Mouse (Mus musculus) forebrain, embryonic 12.5 days (tissue): Measurements from ENCODE around the gene Carhsp1. TPM values are rescaled to one million over a fixed set of nuclear protein-coding genes. Genes with fewer than 3 reads are reported as not detected.
A peak's percentile ranks its signal among the peaks of the same experiment; 100 is the strongest.

Source experiments
- ATAC-seq: fragments of 200-750 bp; cut with Nextera tagmentation; 2 replicates; pipeline ENCODE4 v1.8.0; 2017; ENCODE audit warnings: moderate TSS enrichment; ENCODE audit not compliant: low FRiP score
- H3K27ac ChIP-seq: fragments of 300-500 bp; sonication (generic); 2 replicates; pipeline ENCODE4 v1.5.1; 2016; ENCODE audit warnings: mild to moderate bottlenecking
- H3K27me3 ChIP-seq: fragments of 300-500 bp; sonication (generic); 2 replicates; pipeline ENCODE4 v1.6.1; 2016; ENCODE audit warnings: mild to moderate bottlenecking
- H3K36me3 ChIP-seq: fragments of 300-500 bp; sonication (generic); replicated peaks from 2 replicates; pipeline ENCODE4 v1.6.1; 2016; ENCODE audit warnings: mild to moderate bottlenecking
- H3K4me1 ChIP-seq: fragments of 300-500 bp; sonication (generic); 2 replicates; pipeline ENCODE4 v1.6.1; 2016
- H3K4me2 ChIP-seq: fragments of 300-500 bp; sonication (generic); 2 replicates; pipeline ENCODE4 v1.6.1; 2016; ENCODE audit warnings: mild to moderate bottlenecking, moderate library complexity
- H3K4me3 ChIP-seq: fragments of 300-500 bp; sonication (generic); replicated peaks from 2 replicates; pipeline ENCODE4 v1.5.1; 2016; ENCODE audit warnings: mild to moderate bottlenecking
- H3K9ac ChIP-seq: fragments of 300-500 bp; sonication (generic); 2 replicates; pipeline ENCODE4 v1.6.1; 2016; ENCODE audit warnings: mild to moderate bottlenecking
- H3K9me3 ChIP-seq: fragments of 300-500 bp; sonication (generic); 2 replicates; pipeline ENCODE4 v1.6.1; 2016
- WGBS: fragments of 180-500 bp; shearing (Covaris S2); methylation state at CpG from one replicate; pipeline ENCODE4 v1.1.7; 2016; 5-methylcytosine and 5-hydroxymethylcytosine counted together
- polyA plus RNA-seq: library from polyadenylated mRNA; unstranded; fragments of >200 nt; fragmentation: Nextera tagmentation; extraction: Ambion mirVana; gene quantifications from 2 replicates; pipeline ENCODE4 v1.2.1, GENCODE M21; 2016

Gene Carhsp1
- polyA plus RNA-seq: 191 and 210 TPM in 2 replicates

- Histone ChIP-seq H3K27me3 (peaks cover 14% of the 10 kb centered on the region), H3K4me2 (peak within 1 kb of the TSS; percentile 82), H3K27ac (peak within 1 kb of the TSS; percentile 78), H3K9ac (peak within 1 kb of the TSS; percentile 80), H3K4me1 (peaks cover 44% of the 10 kb centered on the region), H3K4me3 (peak within 1 kb of the TSS; percentile 69), H3K9me3 (no peaks in the 10 kb centered on the region), H3K36me3 (0 out of 2 replicates have a peak, but pooled peaks cover 5% of the 10 kb centered on the region)
- WGBS: under 1% methylated on average over 65 of the region's 67 CpGs
- ATAC-seq: peak; percentile 93
Observed at GRCm38 (mm10) chr16:8671551-8672349, at the start of gene Carhsp1. Gene Carhsp1, minus strand, starts transcription at chr16:8672155.

- ATAC-seq: no peak
- Histone ChIP-seq H3K9ac (no peak overlapping the region), H3K27ac (no peak overlapping the region), H3K4me1 (peaks cover 8% of the 10 kb centered on the region), H3K4me3 (no peak overlapping the region), H3K4me2 (no peak overlapping the region), H3K27me3 (no peaks in the 10 kb centered on the region), H3K9me3 (no peaks in the 10 kb centered on the region), H3K36me3 (peaks cover 10% of the 10 kb centered on the region)
- WGBS: 95% methylated on average over 4 of the region's 4 CpGs
Observed at GRCm38 (mm10) chr16:8720447-8720846, 48.5 kb upstream of the Carhsp1 start.

- Histone ChIP-seq H3K9me3 (no peaks in the 10 kb centered on the region), H3K27ac (no peak overlapping the region), H3K27me3 (no peaks in the 10 kb centered on the region), H3K4me3 (no peak overlapping the region), H3K4me1 (peaks cover 8% of the 10 kb centered on the region), H3K9ac (no peak overlapping the region), H3K36me3 (peaks cover 30% of the 10 kb centered on the region), H3K4me2 (no peak overlapping the region)
- WGBS: 93% methylated on average over 10 of the region's 10 CpGs
- ATAC-seq: no peak
Observed at GRCm38 (mm10) chr16:8717744-8718143, 45.8 kb upstream of the Carhsp1 start.

- H3K4me2 ChIP-seq: no peak overlapping the region
- WGBS: 80% methylated on average over 6 of the region's 6 CpGs
- H3K4me3 ChIP-seq: no peak overlapping the region
- peaks cover 44% of the 10 kb centered on the region for H3K36me3 ChIP-seq
- no peak for ATAC-seq
- no peaks in the 10 kb centered on the region for H3K27me3 ChIP-seq
- H3K4me1 ChIP-seq: peaks cover 8% of the 10 kb centered on the region
- H3K9me3 ChIP-seq: no peaks in the 10 kb centered on the region
- H3K27ac ChIP-seq: no peak overlapping the region
- no peak overlapping the region for H3K9ac ChIP-seq
Observed at GRCm38 (mm10) chr16:8716300-8716699, 44.3 kb upstream of the Carhsp1 start.

GRCm38 (mm10) chr16:8715513-8716080 lies 43.6 kb upstream of the Carhsp1 start:
- H3K9ac ChIP-seq: no peak overlapping the region
- H3K9me3 ChIP-seq: no peaks in the 10 kb centered on the region
- peaks cover 8% of the 10 kb centered on the region for H3K4me1 ChIP-seq
- peaks cover 51% of the 10 kb centered on the region for H3K36me3 ChIP-seq
- no peak overlapping the region for H3K27ac ChIP-seq
- no peak overlapping the region for H3K4me3 ChIP-seq
- no peak for ATAC-seq
- no peak overlapping the region for H3K4me2 ChIP-seq
- 83% methylated on average over 10 of the region's 10 CpGs for WGBS
- no peaks in the 10 kb centered on the region for H3K27me3 ChIP-seq

- WGBS: 87% methylated on average over 5 of the region's 5 CpGs
- Histone ChIP-seq H3K9ac (no peak overlapping the region), H3K4me3 (no peak overlapping the region), H3K4me2 (no peak overlapping the region), H3K27me3 (no peaks in the 10 kb centered on the region), H3K4me1 (peaks cover 8% of the 10 kb centered on the region), H3K27ac (no peak overlapping the region), H3K9me3 (no peaks in the 10 kb centered on the region), H3K36me3 (peaks cover 59% of the 10 kb centered on the region)
- ATAC-seq: no peak
Observed at GRCm38 (mm10) chr16:8714851-8715250, 42.9 kb upstream of the Carhsp1 start.

- Histone ChIP-seq H3K4me1 (no peaks in the 10 kb centered on the region), H3K9me3 (no peaks in the 10 kb centered on the region), H3K27me3 (no peaks in the 10 kb centered on the region), H3K36me3 (peaks cover 87% of the 10 kb centered on the region), H3K4me3 (no peak overlapping the region), H3K4me2 (no peak overlapping the region), H3K27ac (no peak overlapping the region), H3K9ac (no peak overlapping the region)
- no peak for ATAC-seq
- WGBS: 78% methylated on average over 9 of the region's 9 CpGs
Observed at GRCm38 (mm10) chr16:8711998-8712397, 40.0 kb upstream of the Carhsp1 start.

- peaks cover 91% of the 10 kb centered on the region for H3K36me3 ChIP-seq
- WGBS: 91% methylated on average over 3 of the region's 3 CpGs
Observed at GRCm38 (mm10) chr16:8700586-8700985, 28.6 kb upstream of the Carhsp1 start.

GRCm38 (mm10) chr16:8699556-8699955 lies 27.6 kb upstream of the Carhsp1 start:
- no peaks in the 10 kb centered on the region for H3K27me3 ChIP-seq
- no peaks in the 10 kb centered on the region for H3K9me3 ChIP-seq
- no peak for ATAC-seq
- peaks cover 94% of the 10 kb centered on the region for H3K36me3 ChIP-seq
- WGBS: 91% methylated on average over 8 of the region's 8 CpGs
- H3K4me3 ChIP-seq: no peak overlapping the region
- H3K4me2 ChIP-seq: no peak overlapping the region
- no peak overlapping the region for H3K27ac ChIP-seq
- H3K4me1 ChIP-seq: no peaks in the 10 kb centered on the region
- H3K9ac ChIP-seq: no peak overlapping the region

More at GRCm38 (mm10) chr16:8700586-8700985, 28.6 kb upstream of the Carhsp1 start:
- Histone ChIP-seq H3K9me3 (no peaks in the 10 kb centered on the region), H3K4me3 (no peak overlapping the region), H3K4me2 (no peak overlapping the region), H3K27me3 (no peaks in the 10 kb centered on the region), H3K27ac (no peak overlapping the region), H3K9ac (no peak overlapping the region), H3K4me1 (no peaks in the 10 kb centered on the region)
- ATAC-seq: no peak

GRCm38 (mm10) chr16:8691206-8691605 lies 19.3 kb upstream of the Carhsp1 start:
- ATAC-seq: no peak
- Histone ChIP-seq H3K27me3 (no peaks in the 10 kb centered on the region), H3K4me3 (no peak overlapping the region), H3K9me3 (no peaks in the 10 kb centered on the region), H3K9ac (no peak overlapping the region), H3K4me2 (no peak overlapping the region), H3K36me3 (peaks cover 91% of the 10 kb centered on the region), H3K27ac (no peak overlapping the region), H3K4me1 (no peaks in the 10 kb centered on the region)
- WGBS: 93% methylated on average over 7 of the region's 7 CpGs

GRCm38 (mm10) chr16:8689979-8690656 lies 18.2 kb upstream of the Carhsp1 start:
- H3K4me2 ChIP-seq: no peak overlapping the region
- H3K4me1 ChIP-seq: no peaks in the 10 kb centered on the region
- no peaks in the 10 kb centered on the region for H3K27me3 ChIP-seq
- H3K4me3 ChIP-seq: no peak overlapping the region
- no peaks in the 10 kb centered on the region for H3K9me3 ChIP-seq
- no peak overlapping the region for H3K9ac ChIP-seq
- H3K36me3 ChIP-seq: peaks cover 87% of the 10 kb centered on the region
- H3K27ac ChIP-seq: no peak overlapping the region
- WGBS: 89% methylated on average over 11 of the region's 11 CpGs
- ATAC-seq: no peak

- Histone ChIP-seq H3K4me2 (no peak overlapping the region), H3K9ac (no peak overlapping the region), H3K4me3 (no peak overlapping the region), H3K9me3 (no peaks in the 10 kb centered on the region), H3K27ac (no peak overlapping the region), H3K4me1 (no peaks in the 10 kb centered on the region), H3K27me3 (no peaks in the 10 kb centered on the region), H3K36me3 (peaks cover 67% of the 10 kb centered on the region)
- ATAC-seq: no peak
Observed at GRCm38 (mm10) chr16:8687559-8688112, 15.7 kb upstream of the Carhsp1 start.
